Mouse (Mus musculus) lung, embryonic 15.5 days (tissue): Measurements from ENCODE around the gene Tspyl2. TPM values are rescaled to one million over a fixed set of nuclear protein-coding genes. Genes with fewer than 3 reads are reported as not detected.
"Not testable (repeated sequence)": the region's sequence is repeated elsewhere in the genome, so short reads cannot be mapped to it uniquely, and the experiment has no call there.

ENCODE experiments used
- ATAC-seq: fragments of 200-750 bp; cut with Nextera tagmentation; 2 replicates; pipeline ENCODE4 v1.8.0; 2017; ENCODE audit warnings: moderate number of reproducible peaks, borderline replicate concordance; ENCODE audit not compliant: low FRiP score, low TSS enrichment; ENCODE audit errors: extremely low read depth
- H3K27ac ChIP-seq: fragments of 300-500 bp; sonication (generic); 2 replicates; pipeline ENCODE4 v1.5.1; 2015; ENCODE audit warnings: moderate library complexity, mild to moderate bottlenecking, inconsistent platforms
- H3K27me3 ChIP-seq: fragments of 300-500 bp; sonication (generic); 2 replicates; pipeline ENCODE4 v1.6.1; 2015; ENCODE audit warnings: inconsistent platforms
- H3K36me3 ChIP-seq: fragments of 300-500 bp; sonication (generic); 2 replicates; pipeline ENCODE4 v1.6.1; 2015; ENCODE audit warnings: inconsistent platforms
- H3K4me1 ChIP-seq: fragments of 300-500 bp; sonication (generic); 2 replicates; pipeline ENCODE4 v1.6.1; 2015; ENCODE audit warnings: inconsistent platforms
- H3K4me2 ChIP-seq: fragments of 300-500 bp; sonication (generic); 2 replicates; pipeline ENCODE4 v1.6.1; 2015; ENCODE audit warnings: inconsistent platforms, mild to moderate bottlenecking, moderate library complexity
- H3K4me3 ChIP-seq: fragments of 300-500 bp; sonication (generic); 2 replicates; pipeline ENCODE4 v1.5.1; 2015; ENCODE audit warnings: mild to moderate bottlenecking, inconsistent platforms
- H3K9ac ChIP-seq: fragments of 300-500 bp; sonication (generic); 2 replicates; pipeline ENCODE4 v1.6.1; 2015; ENCODE audit warnings: inconsistent platforms
- H3K9me3 ChIP-seq: fragments of 300-500 bp; sonication (generic); 2 replicates; pipeline ENCODE4 v1.6.1; 2016; ENCODE audit warnings: inconsistent platforms
- WGBS: fragments of 180-500 bp; shearing (Covaris S2); methylation state at CpG from one replicate; pipeline ENCODE4 v1.1.7; 2015; 5-methylcytosine and 5-hydroxymethylcytosine counted together
- polyA plus RNA-seq: library from polyadenylated mRNA; unstranded; fragments of >200 nt; fragmentation: Nextera tagmentation; extraction: Ambion mirVana; gene quantifications from 2 replicates; pipeline ENCODE4 v1.2.1, GENCODE M21; 2015

Gene Tspyl2
- 26.1 and 30.7 TPM in 2 replicates for polyA plus RNA-seq

- H3K9ac ChIP-seq, result peak within 1 kb of the TSS; percentile 52
- 12% methylated on average over 24 of the region's 27 CpGs for WGBS
- H3K4me3 ChIP-seq, result peak within 1 kb of the TSS; percentile 62
- H3K4me2 ChIP-seq, result peak within 1 kb of the TSS; percentile 50
- ATAC-seq, result peak; percentile 98
- H3K27me3 ChIP-seq, result peaks cover 58% of the 10 kb centered on the region
- 0 out of 2 replicates have a peak, but pooled peaks cover 6% of the 10 kb centered on the region for H3K36me3 ChIP-seq
- no peaks in the 10 kb centered on the region for H3K9me3 ChIP-seq
- peaks cover 6% of the 10 kb centered on the region; the same call in 1 of the 2 replicates for H3K4me1 ChIP-seq
- H3K27ac ChIP-seq, result peak within 1 kb of the TSS; percentile 88
These were observed at the start of gene Tspyl2 for GRCm38 (mm10) chrX:152342358-152342901. TSS of gene Tspyl2 (minus strand) at chrX:152342425.

- H3K27ac ChIP-seq, result no peak within 1 kb of the TSS
- H3K4me2 ChIP-seq, result peak within 1 kb of the TSS; percentile 62
- peaks cover 41% of the 10 kb centered on the region for H3K27me3 ChIP-seq
- 18% methylated on average over 21 of the region's 24 CpGs for WGBS
- peak; percentile 99 for ATAC-seq
- peak within 1 kb of the TSS; percentile 52 for H3K4me3 ChIP-seq
- H3K9me3 ChIP-seq, result no peaks in the 10 kb centered on the region
- no peaks in the 10 kb centered on the region; the same call in 1 of the 2 replicates for H3K4me1 ChIP-seq
- peak within 1 kb of the TSS; percentile 46 for H3K9ac ChIP-seq
- no peaks in the 10 kb centered on the region for H3K36me3 ChIP-seq
These were observed 26.4 kb upstream of the Tspyl2 start, which contains the start of gene Gpr173 for GRCm38 (mm10) chrX:152368397-152369273. TSS of gene Gpr173 (minus strand) at chrX:152368704.

- Histone ChIP-seq H3K27ac (no peak overlapping the region), H3K4me1 (no peaks in the 10 kb centered on the region; the same call in 1 of the 2 replicates), H3K36me3 (no peaks in the 10 kb centered on the region), H3K9me3 (no peaks in the 10 kb centered on the region), H3K4me3 (peak overlapping the region; percentile 52), H3K4me2 (peak overlapping the region; percentile 62), H3K27me3 (peaks cover 41% of the 10 kb centered on the region), H3K9ac (peak overlapping the region; percentile 46)
- 29% methylated on average over 2 of the region's 4 CpGs for WGBS
- ATAC-seq, result no peak
These were observed 25.8 kb upstream of the Tspyl2 start for GRCm38 (mm10) chrX:152368054-152368396.

GRCm38 (mm10) chrX:152366418-152366817 lies 24.2 kb upstream of the Tspyl2 start:
- H3K4me2 ChIP-seq, result no peak overlapping the region
- ATAC-seq, result no peak
- 84% methylated on average over 2 of the region's 2 CpGs for WGBS
- no peak overlapping the region for H3K27ac ChIP-seq
- H3K4me3 ChIP-seq, result no peak overlapping the region
- no peaks in the 10 kb centered on the region for H3K36me3 ChIP-seq
- no peak overlapping the region for H3K9ac ChIP-seq
- H3K9me3 ChIP-seq, result no peaks in the 10 kb centered on the region
- peaks cover 45% of the 10 kb centered on the region for H3K27me3 ChIP-seq
- H3K4me1 ChIP-seq, result no peaks in the 10 kb centered on the region; the same call in 1 of the 2 replicates

- 15% methylated on average over 5 of the region's 5 CpGs for WGBS
- no peak for ATAC-seq
- no peak overlapping the region for H3K9ac ChIP-seq
- no peaks in the 10 kb centered on the region for H3K36me3 ChIP-seq
- H3K4me1 ChIP-seq, result no peaks in the 10 kb centered on the region
- no peak overlapping the region for H3K4me3 ChIP-seq
- no peak overlapping the region for H3K27ac ChIP-seq
- H3K4me2 ChIP-seq, result no peak overlapping the region
- no peaks in the 10 kb centered on the region for H3K9me3 ChIP-seq
- H3K27me3 ChIP-seq, result peaks cover 21% of the 10 kb centered on the region; the same call in 1 of the 2 replicates
These were observed 10.4 kb upstream of the Tspyl2 start for GRCm38 (mm10) chrX:152352553-152353153.

GRCm38 (mm10) chrX:152347041-152347440 lies 4.8 kb upstream of the Tspyl2 start:
- Histone ChIP-seq H3K36me3 (no peaks in the 10 kb centered on the region), H3K4me2 (no peak overlapping the region), H3K9ac (no peak overlapping the region), H3K27ac (no peak overlapping the region), H3K4me3 (no peak overlapping the region), H3K9me3 (no peaks in the 10 kb centered on the region), H3K4me1 (no peaks in the 10 kb centered on the region), H3K27me3 (peaks cover 51% of the 10 kb centered on the region)
- ATAC-seq, result no peak
- 95% methylated on average over 14 of the region's 14 CpGs for WGBS

GRCm38 (mm10) chrX:152346587-152346986 lies 4.4 kb upstream of the Tspyl2 start:
- 84% methylated on average over 15 of the region's 15 CpGs for WGBS
- ATAC-seq, result no peak
- no peaks in the 10 kb centered on the region for H3K9me3 ChIP-seq
- H3K4me2 ChIP-seq, result no peak overlapping the region
- H3K9ac ChIP-seq, result no peak overlapping the region
- H3K27ac ChIP-seq, result no peak overlapping the region
- no peaks in the 10 kb centered on the region for H3K4me1 ChIP-seq
- no peak overlapping the region for H3K4me3 ChIP-seq
- H3K36me3 ChIP-seq, result no peaks in the 10 kb centered on the region
- H3K27me3 ChIP-seq, result peaks cover 55% of the 10 kb centered on the region

- Histone ChIP-seq H3K27ac (peak overlapping the region; percentile 88), H3K4me3 (peak overlapping the region; percentile 62), H3K9me3 (no peaks in the 10 kb centered on the region), H3K4me1 (peaks cover 6% of the 10 kb centered on the region; the same call in 1 of the 2 replicates), H3K9ac (0 out of 2 replicates have a peak overlapping the region, but pooled peaks have one; percentile 16), H3K27me3 (peaks cover 62% of the 10 kb centered on the region), H3K36me3 (0 out of 2 replicates have a peak, but pooled peaks cover 6% of the 10 kb centered on the region), H3K4me2 (peak overlapping the region; percentile 50)
- WGBS, result 26% methylated on average over 6 of the region's 6 CpGs
- no peak for ATAC-seq
These were observed 678 bp upstream of the Tspyl2 start for GRCm38 (mm10) chrX:152342903-152343302.

- peaks cover 6% of the 10 kb centered on the region; the same call in 1 of the 2 replicates for H3K4me1 ChIP-seq
- peak overlapping the region; percentile 50 for H3K4me2 ChIP-seq
- no peak for ATAC-seq
- no peaks in the 10 kb centered on the region for H3K9me3 ChIP-seq
- peak overlapping the region; percentile 62 for H3K4me3 ChIP-seq
- H3K27ac ChIP-seq, result peak overlapping the region; percentile 88
- H3K9ac ChIP-seq, result peak overlapping the region; percentile 52
- 0 out of 2 replicates have a peak, but pooled peaks cover 6% of the 10 kb centered on the region for H3K36me3 ChIP-seq
- WGBS, result 28% methylated on average over 11 of the region's 11 CpGs
- peaks cover 59% of the 10 kb centered on the region for H3K27me3 ChIP-seq
These were observed 729 bp downstream of the Tspyl2 start for GRCm38 (mm10) chrX:152341496-152341895.

- WGBS, result 10% methylated on average over 33 of the region's 33 CpGs
- H3K4me3 ChIP-seq, result peak overlapping the region; percentile 22
- H3K9ac ChIP-seq, result peak overlapping the region; percentile 39
- peak overlapping the region; percentile 92 for H3K27ac ChIP-seq
- peak overlapping the region; percentile 52 for H3K4me2 ChIP-seq
- H3K9me3 ChIP-seq, result no peaks in the 10 kb centered on the region
- peaks cover 30% of the 10 kb centered on the region for H3K27me3 ChIP-seq
- 0 out of 2 replicates have a peak, but pooled peaks cover 6% of the 10 kb centered on the region for H3K36me3 ChIP-seq
- peak; percentile 100 for ATAC-seq
- H3K4me1 ChIP-seq, result peaks cover 6% of the 10 kb centered on the region; the same call in 1 of the 2 replicates
These were observed 5.5 kb downstream of the Tspyl2 start for GRCm38 (mm10) chrX:152336546-152337332.

- ATAC-seq, result peak; percentile 29; the same call in 1 of the 2 replicates
These were observed 6.1 kb downstream of the Tspyl2 start for GRCm38 (mm10) chrX:152336123-152336522.

More at GRCm38 (mm10) chrX:152336123-152336522, 6.1 kb downstream of the Tspyl2 start:
- H3K9me3 ChIP-seq, H3K4me1 ChIP-seq, H3K36me3 ChIP-seq, H3K9ac ChIP-seq: not testable (repeated sequence)
- Histone ChIP-seq H3K4me2 (peak overlapping the region; percentile 52), H3K4me3 (peak overlapping the region; percentile 22), H3K27ac (peak overlapping the region; percentile 92; the same call in 1 of the 2 replicates), H3K27me3 (peaks cover 24% of the 10 kb centered on the region)
- 39% methylated on average over 4 of the region's 4 CpGs for WGBS
